Mouse (Mus musculus) cortical plate, adult 2 months (tissue): Measurements from ENCODE around the gene Ppcdc. TPM values are rescaled to one million over a fixed set of nuclear protein-coding genes. Genes with fewer than 3 reads are reported as not detected.
A peak's percentile ranks its signal among the peaks of the same experiment; 100 is the strongest.

ENCODE experiments used
- H3K27ac ChIP-seq: fragments of 200-500 bp; 2 replicates; pipeline ENCODE4 v1.5.1; 2012; ENCODE audit warnings: low read length, control low read depth, inconsistent platforms; ENCODE audit not compliant: insufficient read depth
- H3K4me1 ChIP-seq: fragments of 200-500 bp; 2 replicates; pipeline ENCODE4 v1.6.1; 2011; ENCODE audit warnings: low read length; ENCODE audit not compliant: control insufficient read depth, insufficient read depth
- H3K4me3 ChIP-seq: fragments of 200-500 bp; 2 replicates; pipeline ENCODE4 v1.5.1; 2011; ENCODE audit warnings: mild to moderate bottlenecking, low read length, control low read depth; ENCODE audit not compliant: insufficient read depth
- CTCF ChIP-seq: fragments of 200-500 bp; IDR thresholded peaks from 2 replicates; pipeline ENCODE4 v1.5.1; 2011; ENCODE audit warnings: mild to moderate bottlenecking, control low read depth, low read length; ENCODE audit not compliant: insufficient read depth; ENCODE audit errors: extremely low read depth
- POLR2A ChIP-seq: fragments of 200-500 bp; IDR thresholded peaks from 2 replicates; pipeline ENCODE4 v1.6.1; 2011; ENCODE audit warnings: mild to moderate bottlenecking, low read length, control low read depth; ENCODE audit not compliant: insufficient read depth; ENCODE audit errors: extremely low read depth
- polyA plus RNA-seq: library from polyadenylated mRNA; depleted of rRNA; stranded (reverse); fragments of >200 nt; gene quantifications from 2 replicates; pipeline ENCODE4 v1.2.3, GENCODE M21; 2012

Ppcdc gene
- polyA plus RNA-seq, 1 experiment: 22.9 TPM

DNA sequence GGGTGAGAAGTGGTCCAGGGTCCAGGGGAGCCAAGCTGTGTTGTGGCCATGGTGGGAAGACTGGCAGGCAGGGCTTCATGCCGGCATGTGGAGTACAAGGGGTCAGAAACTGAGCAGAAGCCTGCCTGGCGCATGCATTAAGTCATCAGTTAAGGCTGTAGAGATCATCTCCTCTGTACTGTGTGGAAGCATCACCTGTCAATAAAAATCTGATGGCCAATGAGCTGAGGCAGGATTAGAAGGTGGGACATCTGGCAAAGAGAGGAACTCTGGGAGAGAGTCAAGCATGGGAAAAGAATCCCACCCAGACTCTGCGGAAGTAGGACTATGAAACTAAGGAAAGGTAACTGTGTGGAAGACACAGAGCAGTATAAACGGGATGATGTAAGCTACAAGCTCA is 13.6 kb upstream of the Ppcdc start:
- Histone ChIP-seq H3K4me3 (no peak overlapping the region), H3K4me1 (peaks cover 6% of the 10 kb centered on the region), H3K27ac (no peak overlapping the region)
- TF ChIP-seq CTCF (no peak), POLR2A (no peak)

DNA sequence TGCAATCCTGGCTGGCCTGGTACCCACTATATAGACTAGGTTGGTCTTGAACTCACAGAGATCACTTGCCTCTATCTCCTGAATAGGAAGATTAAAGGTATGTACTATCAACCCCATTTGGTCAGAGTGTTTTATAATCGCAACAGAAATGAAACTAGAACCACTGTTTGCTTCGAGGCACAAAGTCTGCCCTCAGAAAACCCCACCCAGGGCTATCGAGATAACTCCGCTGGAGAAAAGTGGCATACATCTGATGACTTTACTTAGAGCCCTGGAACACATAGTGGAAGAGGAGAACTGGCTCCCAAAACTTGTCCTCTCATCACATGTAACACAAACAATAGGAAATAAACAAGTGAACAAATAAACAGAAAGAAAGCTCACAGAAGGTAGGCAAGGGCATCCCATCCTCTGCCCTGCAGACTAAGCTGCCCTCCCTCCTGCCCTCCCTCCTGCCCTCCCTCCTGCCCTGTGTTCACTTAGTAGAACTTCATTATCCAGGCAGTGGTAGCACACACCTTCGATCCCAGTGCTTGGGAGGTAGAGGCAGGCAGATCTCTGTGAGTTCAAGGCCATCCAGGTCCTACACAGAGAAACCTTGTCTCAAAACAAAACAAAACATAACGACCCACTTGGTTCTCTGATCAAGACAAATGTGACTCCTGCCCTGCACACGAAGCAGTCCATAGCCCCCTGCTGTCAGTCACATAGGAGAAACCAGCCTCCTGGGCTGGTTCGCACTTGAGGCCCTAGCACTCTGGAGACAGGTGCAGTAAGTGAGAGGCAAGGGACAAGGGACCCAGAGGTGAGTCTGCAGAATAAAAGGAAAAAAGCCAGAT is 12.9 kb upstream of the Ppcdc start:
- Histone ChIP-seq H3K4me1 (peaks cover 6% of the 10 kb centered on the region), H3K27ac (no peak overlapping the region), H3K4me3 (no peak overlapping the region)
- TF ChIP-seq CTCF (no peak), POLR2A (no peak)

- TF ChIP-seq CTCF: no peak
- no peak for TF ChIP-seq POLR2A
- Histone ChIP-seq H3K4me3 (no peak overlapping the region), H3K27ac (no peak overlapping the region), H3K4me1 (no peaks in the 10 kb centered on the region)
Observed at GRCm38 (mm10) chr9:57449715-57450114, 9.8 kb upstream of the Ppcdc start.

- H3K27ac ChIP-seq: no peak overlapping the region
- H3K4me3 ChIP-seq: no peak overlapping the region
- no peak for TF ChIP-seq CTCF
- H3K4me1 ChIP-seq: peaks cover 2% of the 10 kb centered on the region; the same call in 1 of the 2 replicates
Observed at GRCm38 (mm10) chr9:57440620-57441019, 696 bp upstream of the Ppcdc start.

DNA sequence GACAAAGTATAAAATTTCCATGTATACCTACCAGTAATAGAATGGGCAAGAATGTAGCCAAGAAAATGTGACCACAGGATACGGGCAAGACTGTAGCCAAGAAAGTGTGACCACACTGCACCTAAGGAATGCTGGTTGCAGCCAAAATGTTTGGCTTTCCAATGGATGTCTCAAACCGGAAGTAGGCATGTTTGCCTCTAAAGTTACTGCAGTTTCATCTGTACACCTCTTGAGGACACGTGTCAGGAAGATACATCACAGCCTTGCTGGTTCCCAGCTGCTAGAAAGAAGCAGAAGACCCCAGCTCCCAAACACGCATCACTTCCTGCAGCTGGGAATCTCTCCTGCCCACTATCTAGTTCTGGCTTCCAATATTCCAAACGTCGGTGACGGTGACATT is 841 bp downstream of the Ppcdc start:
- no peak for TF ChIP-seq CTCF
- TF ChIP-seq POLR2A: no peak
- peak overlapping the region; percentile 43 for H3K4me3 ChIP-seq
- peaks cover 2% of the 10 kb centered on the region; the same call in 1 of the 2 replicates for H3K4me1 ChIP-seq
- H3K27ac ChIP-seq: no peak overlapping the region

DNA sequence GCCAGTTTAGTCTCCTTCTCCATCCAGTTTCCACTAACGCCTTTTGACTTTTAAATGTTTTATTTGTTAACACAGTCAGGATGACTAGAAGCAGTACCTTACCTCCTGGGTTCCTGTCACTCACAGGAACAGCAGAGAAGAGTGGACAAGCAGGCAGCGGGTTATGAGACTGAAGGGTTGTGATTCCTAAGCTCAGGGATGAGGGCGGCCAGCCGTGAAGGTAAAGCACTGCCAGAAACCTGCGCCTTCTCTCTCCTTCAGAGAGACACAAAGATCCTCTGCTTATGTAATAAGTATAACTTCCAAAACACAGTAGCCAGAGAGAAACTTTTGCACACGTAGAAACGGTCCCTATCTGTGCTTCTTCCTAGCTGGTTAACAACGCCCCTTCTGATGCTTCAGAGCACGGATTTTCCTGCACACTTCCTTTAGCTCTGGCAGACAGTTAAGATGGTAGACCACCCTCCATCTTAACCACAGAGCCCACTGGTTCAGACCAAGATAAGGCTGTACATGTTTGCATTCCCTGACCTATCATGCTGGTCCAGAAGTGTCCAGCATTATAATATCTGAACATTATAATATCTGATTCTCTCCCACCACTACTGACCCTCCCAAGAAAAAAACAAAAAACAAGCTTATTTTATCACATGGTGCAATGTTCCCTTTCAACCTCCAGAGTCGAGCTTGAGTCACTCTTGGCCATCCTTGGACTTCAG is 1.9 kb downstream of the Ppcdc start:
- Histone ChIP-seq H3K4me3 (no peak overlapping the region), H3K4me1 (peaks cover 2% of the 10 kb centered on the region; the same call in 1 of the 2 replicates), H3K27ac (no peak overlapping the region)
- TF ChIP-seq POLR2A (no peak), CTCF (no peak)

GRCm38 (mm10) chr9:57436166-57436565 is 3.8 kb downstream of the Ppcdc start:
- no peak for TF ChIP-seq POLR2A
- TF ChIP-seq CTCF: no peak
- Histone ChIP-seq H3K4me1 (peaks cover 5% of the 10 kb centered on the region), H3K4me3 (no peak overlapping the region), H3K27ac (no peak overlapping the region)

- H3K4me3 ChIP-seq: no peak overlapping the region
- no peak for TF ChIP-seq CTCF
- no peak for TF ChIP-seq POLR2A
- peaks cover 5% of the 10 kb centered on the region for H3K4me1 ChIP-seq
- H3K27ac ChIP-seq: no peak overlapping the region
Observed at GRCm38 (mm10) chr9:57434405-57435165, 5.3 kb downstream of the Ppcdc start.
